Mouse (Mus musculus): ENCODE measurements around the gene Ifit3.
"Not testable (repeated sequence)": the region's sequence is repeated elsewhere in the genome, so short reads cannot be mapped to it uniquely, and the experiment has no call there.

The Ifit3 gene

DNA sequence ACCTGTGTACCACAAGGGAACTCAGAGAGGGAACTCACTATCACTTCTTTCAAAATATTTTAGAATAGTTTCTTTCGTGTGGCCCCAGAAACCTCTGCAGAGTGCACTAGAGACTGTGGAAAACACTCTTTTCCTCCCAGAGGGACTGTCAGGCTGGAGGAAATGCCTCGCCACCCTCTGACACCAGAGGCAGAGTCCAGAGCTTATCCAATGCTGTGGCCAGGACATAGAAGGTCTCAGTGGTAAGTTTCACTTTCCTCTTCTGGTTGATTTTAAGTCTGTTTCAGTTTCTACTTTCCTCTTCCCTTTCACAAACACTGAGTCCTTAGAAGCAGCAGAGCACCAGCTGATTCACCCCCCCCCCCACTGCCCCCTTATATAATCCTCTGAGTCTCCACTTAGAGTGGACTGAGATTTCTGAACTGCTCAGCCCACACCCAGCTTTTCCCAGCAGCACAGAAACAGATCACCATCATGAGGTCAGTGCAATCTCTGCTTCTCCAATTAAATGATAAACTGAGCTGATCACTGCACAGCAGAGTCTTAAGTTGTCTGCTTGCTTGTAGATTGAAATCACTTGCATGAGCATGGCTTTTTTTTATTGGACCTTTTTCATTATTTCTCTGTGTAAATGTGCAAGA, at the start of gene Ifit3:
Gene Ifit3 (plus strand): TSS at position 406 of the 641 bp plus-strand sequence.
- H3K36me3 ChIP-seq (ENCODE audit: insufficient read depth, low read length); H3K4me1 ChIP-seq (replicated peaks; ENCODE audit: low read depth, low read length): not testable (repeated sequence)

GRCm38 (mm10) chr19:34539422-34539821, 43.9 kb upstream of the Ifit3 start:
- Histone ChIP-seq H3K36me3 (ENCODE audit: insufficient read depth, low read length) (no peaks in the 10 kb centered on the region), H3K9me3 (ENCODE audit: low read length) (peaks cover 10% of the 10 kb centered on the region), H3K4me1 (replicated peaks; ENCODE audit: low read depth, low read length) (no peaks in the 10 kb centered on the region), H3K4me3 (replicated peaks; ENCODE audit: low read length) (no peak overlapping the region), H3K27me3 (ENCODE audit: insufficient read depth, low read length) (no peaks in the 10 kb centered on the region)
- TF ChIP-seq POU5F1 (IDR thresholded peaks at IDR 0.05; ENCODE audit: borderline replicate concordance, low read length) (no peak), NANOG (IDR thresholded peaks at IDR 0.05; ENCODE audit: borderline replicate concordance, low read length) (no peak), CTCF (conservative IDR thresholded peaks at IDR 0.05; ENCODE audit: low read length) (no peak)

More for the DNA sequence above, at the start of gene Ifit3:
- not testable (repeated sequence) for H3K9me3 ChIP-seq (ENCODE audit: low read length); H3K27me3 ChIP-seq (ENCODE audit: insufficient read depth, low read length); H3K4me3 ChIP-seq (replicated peaks; ENCODE audit: low read length)

DNA sequence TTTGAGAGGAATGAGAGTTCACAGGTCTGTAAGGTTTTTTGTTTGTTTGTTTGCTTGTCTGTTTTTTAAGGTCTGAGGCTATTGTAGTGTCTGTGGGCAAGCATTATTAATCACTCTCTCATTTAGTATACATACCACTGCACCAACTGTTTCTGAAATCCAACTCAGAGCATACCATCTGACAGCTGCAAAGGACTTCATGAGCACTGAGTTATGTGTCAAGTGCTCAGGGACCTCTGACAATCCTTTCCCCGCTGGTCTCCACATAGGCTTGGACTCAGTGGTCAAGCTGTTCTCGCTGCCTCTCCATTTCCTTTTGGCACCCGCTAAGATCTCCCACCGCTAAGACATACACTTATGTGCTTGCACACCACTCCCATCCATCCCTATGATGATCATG, 37.1 kb upstream of the Ifit3 start:
- H3K4me1 ChIP-seq (replicated peaks; ENCODE audit: low read depth, low read length): peaks cover 7% of the 10 kb centered on the region
- no peaks in the 10 kb centered on the region for H3K36me3 ChIP-seq (ENCODE audit: insufficient read depth, low read length)
- H3K9me3 ChIP-seq (ENCODE audit: low read length): no peaks in the 10 kb centered on the region
- H3K27me3 ChIP-seq (ENCODE audit: insufficient read depth, low read length): 0 out of 2 replicates have a peak, but pooled peaks cover 2% of the 10 kb centered on the region
- TF ChIP-seq CTCF (conservative IDR thresholded peaks at IDR 0.05; ENCODE audit: low read length): no peak
- no peak for TF ChIP-seq POU5F1 (IDR thresholded peaks at IDR 0.05; ENCODE audit: borderline replicate concordance, low read length)
- no peak for TF ChIP-seq NANOG (IDR thresholded peaks at IDR 0.05; ENCODE audit: borderline replicate concordance, low read length)
- H3K4me3 ChIP-seq (replicated peaks; ENCODE audit: low read length): no peak overlapping the region

DNA sequence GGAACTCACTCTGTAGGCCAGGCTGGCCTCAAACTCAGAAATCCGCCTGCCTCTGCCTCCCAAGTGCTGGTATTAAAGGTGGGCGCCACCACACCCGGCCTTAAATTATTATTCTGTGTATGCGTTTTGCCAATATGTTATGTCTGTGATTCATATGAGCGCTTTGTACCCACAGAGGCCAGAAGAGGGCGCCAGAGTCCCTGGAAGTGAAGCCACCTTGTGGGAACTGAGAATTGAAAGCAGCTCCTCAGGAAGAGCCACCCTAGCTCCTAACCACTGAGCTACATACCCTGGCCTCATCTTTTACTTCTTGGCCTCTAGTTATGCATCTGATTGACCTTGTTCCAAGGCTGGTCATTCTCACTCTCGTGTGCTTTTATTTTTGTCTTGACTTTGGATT, 35.4 kb upstream of the Ifit3 start:
- H3K9me3 ChIP-seq (ENCODE audit: low read length): no peaks in the 10 kb centered on the region
- no peak overlapping the region for H3K4me3 ChIP-seq (replicated peaks; ENCODE audit: low read length)
- TF ChIP-seq CTCF (conservative IDR thresholded peaks at IDR 0.05; ENCODE audit: low read length): peak; percentile 80
- no peak for TF ChIP-seq NANOG (IDR thresholded peaks at IDR 0.05; ENCODE audit: borderline replicate concordance, low read length)
- peaks cover 7% of the 10 kb centered on the region for H3K4me1 ChIP-seq (replicated peaks; ENCODE audit: low read depth, low read length)
- H3K27me3 ChIP-seq (ENCODE audit: insufficient read depth, low read length): 0 out of 2 replicates have a peak, but pooled peaks cover 2% of the 10 kb centered on the region
- H3K36me3 ChIP-seq (ENCODE audit: insufficient read depth, low read length): no peaks in the 10 kb centered on the region

GRCm38 (mm10) chr19:34550205-34550533, 33.2 kb upstream of the Ifit3 start:
- peak overlapping the region; percentile 76 for H3K4me3 ChIP-seq (replicated peaks; ENCODE audit: low read length)
- H3K27me3 ChIP-seq (ENCODE audit: insufficient read depth, low read length): 0 out of 2 replicates have a peak, but pooled peaks cover 2% of the 10 kb centered on the region
- peaks cover 7% of the 10 kb centered on the region for H3K4me1 ChIP-seq (replicated peaks; ENCODE audit: low read depth, low read length)
- no peak for TF ChIP-seq POU5F1 (IDR thresholded peaks at IDR 0.05; ENCODE audit: borderline replicate concordance, low read length)
- no peak for TF ChIP-seq NANOG (IDR thresholded peaks at IDR 0.05; ENCODE audit: borderline replicate concordance, low read length)
- no peak for TF ChIP-seq CTCF (conservative IDR thresholded peaks at IDR 0.05; ENCODE audit: low read length)
- H3K9me3 ChIP-seq (ENCODE audit: low read length): peaks cover 2% of the 10 kb centered on the region; the same call in 1 of the 2 replicates
- H3K36me3 ChIP-seq (ENCODE audit: insufficient read depth, low read length): no peaks in the 10 kb centered on the region

DNA sequence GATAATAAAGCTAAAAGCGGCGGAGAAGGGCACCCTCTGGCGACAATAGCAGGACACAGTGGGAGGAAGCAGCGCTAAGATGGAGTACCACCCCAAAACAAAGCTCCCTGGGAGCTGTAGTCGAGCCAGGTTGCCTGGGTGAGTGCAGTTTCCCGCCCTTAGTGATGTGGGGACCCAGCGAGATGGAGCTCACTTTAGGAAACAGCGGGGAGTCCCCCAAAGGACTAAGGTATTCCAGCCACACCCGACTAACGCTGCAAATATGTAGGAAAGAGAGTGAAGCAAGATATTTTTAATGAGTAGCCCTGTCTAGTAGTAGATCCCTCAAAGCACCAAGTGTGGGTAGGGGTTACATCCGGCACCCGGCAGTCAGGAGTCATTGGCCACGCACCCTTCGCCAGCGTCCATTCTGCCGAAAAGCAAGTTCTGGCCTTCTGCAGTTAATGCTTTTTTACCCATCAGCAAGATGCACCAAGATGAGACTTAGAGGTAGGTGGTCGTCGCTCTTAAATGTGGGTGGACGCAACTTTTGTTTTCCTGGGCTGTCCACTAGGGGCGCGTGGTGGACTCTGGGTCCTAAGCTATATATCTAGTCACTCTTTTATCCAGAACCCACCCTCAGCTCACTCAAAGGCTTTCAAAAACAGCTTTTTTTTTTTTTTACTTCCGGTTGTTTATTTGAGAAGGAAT, 32.7 kb upstream of the Ifit3 start, which contains the start of gene Ifit2:
Gene Ifit2 (plus strand): TSS at position 161 of the 690 bp plus-strand sequence.
- Histone ChIP-seq H3K27me3 (ENCODE audit: insufficient read depth, low read length) (0 out of 2 replicates have a peak, but pooled peaks cover 2% of the 10 kb centered on the region), H3K4me3 (replicated peaks; ENCODE audit: low read length) (peak within 1 kb of the TSS; percentile 76), H3K36me3 (ENCODE audit: insufficient read depth, low read length) (no peaks in the 10 kb centered on the region), H3K4me1 (replicated peaks; ENCODE audit: low read depth, low read length) (peaks cover 7% of the 10 kb centered on the region), H3K9me3 (ENCODE audit: low read length) (peaks cover 2% of the 10 kb centered on the region; the same call in 1 of the 2 replicates)
- TF ChIP-seq NANOG (IDR thresholded peaks at IDR 0.05; ENCODE audit: borderline replicate concordance, low read length): no peak
- peak; percentile 64 for TF ChIP-seq CTCF (conservative IDR thresholded peaks at IDR 0.05; ENCODE audit: low read length)

DNA sequence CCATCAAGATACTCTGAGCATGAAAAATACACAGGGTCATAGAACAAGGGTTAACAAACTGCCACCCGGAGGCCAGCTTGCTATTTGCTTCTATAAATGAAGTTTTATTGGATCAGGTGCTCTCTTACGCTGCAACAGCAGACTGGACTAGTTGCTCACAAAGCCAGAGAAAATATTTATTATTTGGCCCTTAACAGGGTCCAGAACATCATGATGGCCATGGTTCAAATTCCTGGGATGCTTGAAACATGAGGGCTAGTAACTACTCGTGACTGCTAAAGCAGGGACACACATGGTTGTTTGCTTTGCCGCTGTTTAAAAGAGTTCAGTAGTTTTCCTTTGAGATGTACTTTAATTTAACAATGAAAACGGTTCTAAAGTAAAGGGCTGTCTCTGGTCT, 31.4 kb upstream of the Ifit3 start:
- no peak for TF ChIP-seq POU5F1 (IDR thresholded peaks at IDR 0.05; ENCODE audit: borderline replicate concordance, low read length)
- no peak for TF ChIP-seq CTCF (conservative IDR thresholded peaks at IDR 0.05; ENCODE audit: low read length)
- TF ChIP-seq NANOG (IDR thresholded peaks at IDR 0.05; ENCODE audit: borderline replicate concordance, low read length): no peak
- Histone ChIP-seq H3K27me3 (ENCODE audit: insufficient read depth, low read length) (no peaks in the 10 kb centered on the region), H3K36me3 (ENCODE audit: insufficient read depth, low read length) (no peaks in the 10 kb centered on the region), H3K4me1 (replicated peaks; ENCODE audit: low read depth, low read length) (peaks cover 13% of the 10 kb centered on the region), H3K4me3 (replicated peaks; ENCODE audit: low read length) (no peak overlapping the region), H3K9me3 (ENCODE audit: low read length) (peaks cover 2% of the 10 kb centered on the region; the same call in 1 of the 2 replicates)

DNA sequence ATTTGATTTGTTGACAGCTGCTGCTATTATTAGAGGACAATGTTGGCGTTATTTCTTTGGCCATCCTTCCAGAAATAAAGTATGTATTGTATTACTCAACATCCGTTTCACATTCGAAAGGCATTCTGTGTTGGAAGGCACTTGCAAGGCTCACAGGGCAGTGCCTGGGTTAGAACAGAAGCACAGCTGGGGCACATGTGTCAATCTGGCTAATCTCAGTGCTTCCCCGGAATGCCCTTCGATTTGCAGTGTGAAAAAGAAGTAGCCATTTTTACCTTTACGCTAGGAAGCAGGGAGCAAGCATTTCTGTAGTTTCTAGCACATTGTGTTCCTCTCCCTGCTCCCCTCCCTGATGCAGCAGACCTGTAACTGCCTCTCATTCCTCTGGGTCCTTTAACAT, 30.3 kb upstream of the Ifit3 start:
- Histone ChIP-seq H3K4me3 (replicated peaks; ENCODE audit: low read length) (no peak overlapping the region), H3K36me3 (ENCODE audit: insufficient read depth, low read length) (no peaks in the 10 kb centered on the region), H3K4me1 (replicated peaks; ENCODE audit: low read depth, low read length) (peaks cover 13% of the 10 kb centered on the region), H3K9me3 (ENCODE audit: low read length) (peaks cover 2% of the 10 kb centered on the region; the same call in 1 of the 2 replicates), H3K27me3 (ENCODE audit: insufficient read depth, low read length) (no peaks in the 10 kb centered on the region)
- no peak for TF ChIP-seq POU5F1 (IDR thresholded peaks at IDR 0.05; ENCODE audit: borderline replicate concordance, low read length)
- TF ChIP-seq CTCF (conservative IDR thresholded peaks at IDR 0.05; ENCODE audit: low read length): no peak
- TF ChIP-seq NANOG (IDR thresholded peaks at IDR 0.05; ENCODE audit: borderline replicate concordance, low read length): no peak
